Mouse (Mus musculus) 3T3-L1 (cell line): ENCODE results near the gene Ndufa3.

Source experiments
- DNase-seq: peaks from one replicate; pipeline ENCODE4 v3.0.0-alpha.2; 2015; ENCODE audit warnings: low read depth, low spot score

The Ndufa3 gene

GRCm38 (mm10) chr7:3610437-3610836, 6.7 kb upstream of the Ndufa3 start:
- DNase-seq: no peak

- no peak for DNase-seq
Observed at GRCm38 (mm10) chr7:3611006-3611405, 6.2 kb upstream of the Ndufa3 start.

GRCm38 (mm10) chr7:3614021-3614420, 3.2 kb upstream of the Ndufa3 start:
- no peak for DNase-seq

GRCm38 (mm10) chr7:3616057-3616388, 1.1 kb upstream of the Ndufa3 start, which contains the start of gene Oscar:
Oscar (minus strand) TSS chr7:3616157.
- no peak for DNase-seq

DNA sequence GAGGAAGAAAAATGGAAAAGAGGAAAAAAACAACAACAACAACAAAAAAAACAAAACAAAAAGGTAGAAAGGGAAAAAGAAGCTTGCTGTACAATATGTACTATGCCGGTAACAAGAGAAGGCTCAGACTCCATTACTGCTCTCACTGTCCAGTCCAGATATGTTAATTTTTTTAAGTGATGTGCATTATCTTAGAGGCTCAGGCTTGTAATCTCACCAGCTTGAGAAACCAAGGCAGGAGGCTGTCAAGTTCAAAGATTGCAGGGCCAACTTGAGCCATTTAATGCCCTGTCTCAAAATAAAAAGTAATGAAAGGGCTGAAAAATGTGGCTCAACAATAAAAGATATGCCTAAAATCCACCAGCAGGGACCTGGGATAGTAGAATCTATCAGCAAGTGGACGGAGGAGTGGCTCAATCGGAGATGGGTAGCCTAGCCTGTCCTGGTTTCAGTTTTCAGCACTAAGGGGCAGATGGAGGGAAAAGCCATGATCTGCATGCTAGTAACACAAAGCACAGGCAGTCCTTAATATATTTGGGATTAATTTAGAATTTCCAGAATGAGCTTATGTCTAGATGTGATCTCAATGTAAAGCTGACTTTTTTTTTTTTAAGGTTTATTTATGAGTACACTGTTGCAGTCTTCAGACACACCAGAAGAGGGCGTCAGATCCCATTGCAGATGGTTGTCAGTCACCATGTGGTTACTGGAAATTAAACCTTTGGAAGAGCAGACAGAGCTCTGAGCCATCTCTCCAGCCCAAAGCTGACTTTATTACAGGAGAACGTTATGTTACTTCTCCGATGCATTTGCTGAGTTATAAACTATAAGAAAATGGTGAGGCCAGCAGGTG, 558 bp upstream of the Ndufa3 start:
- DNase-seq: peak; percentile 2

- no peak for DNase-seq
Observed at GRCm38 (mm10) chr7:3629030-3629429, 11.9 kb downstream of the Ndufa3 start.

- peak; percentile 94 for DNase-seq
Observed at GRCm38 (mm10) chr7:3629543-3630477, 12.6 kb downstream of the Ndufa3 start, which contains the start of the genes Tfpt and Prpf31. Tfpt (minus strand) TSS chr7:3629929. Prpf31 (plus strand) TSS chr7:3629985.

DNA sequence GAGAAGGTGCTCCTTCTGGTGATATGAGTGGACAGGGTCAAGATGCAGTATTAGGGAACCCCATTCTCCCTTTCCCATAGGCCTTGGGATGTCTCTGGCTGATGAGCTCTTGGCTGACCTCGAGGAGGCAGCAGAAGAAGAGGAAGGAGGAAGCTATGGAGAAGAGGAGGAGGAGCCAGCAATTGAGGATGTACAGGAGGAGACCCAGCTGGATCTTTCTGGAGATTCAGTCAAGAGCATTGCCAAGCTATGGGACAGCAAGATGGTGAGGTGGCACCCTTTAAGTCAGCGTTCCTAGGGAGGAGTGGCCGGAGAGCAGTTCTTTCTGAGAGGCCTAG, 13.3 kb downstream of the Ndufa3 start:
- DNase-seq: no peak

DNA sequence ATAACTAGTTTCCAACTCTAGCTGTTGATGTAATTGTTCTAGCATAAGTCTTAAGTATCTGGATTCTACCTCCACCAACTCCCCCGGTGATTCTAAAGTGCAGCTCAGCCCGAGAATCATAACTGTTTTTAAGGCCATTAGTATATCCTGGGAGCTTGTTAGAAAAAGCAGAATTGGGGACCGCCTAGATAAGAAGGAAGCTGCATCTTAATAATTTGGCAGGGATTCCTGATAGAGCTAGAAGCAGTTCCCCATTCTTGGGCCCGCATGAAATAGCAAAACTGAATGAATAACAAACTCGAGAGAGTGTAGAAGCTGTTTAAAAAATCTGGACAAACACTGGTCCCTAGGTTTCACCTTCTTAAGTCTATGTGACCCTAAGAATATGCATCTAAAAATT, 26.2 kb downstream of the Ndufa3 start:
- no peak for DNase-seq

- DNase-seq: no peak
Observed at GRCm38 (mm10) chr7:3643843-3644242, 26.7 kb downstream of the Ndufa3 start.

- no peak for DNase-seq
Observed at GRCm38 (mm10) chr7:3644348-3644671, 27.1 kb downstream of the Ndufa3 start.

GRCm38 (mm10) chr7:3644672-3645487, 27.7 kb downstream of the Ndufa3 start, which contains the start of gene Cnot3:
Cnot3 (plus strand) TSS chr7:3645268.
- DNase-seq: peak; percentile 99

DNA sequence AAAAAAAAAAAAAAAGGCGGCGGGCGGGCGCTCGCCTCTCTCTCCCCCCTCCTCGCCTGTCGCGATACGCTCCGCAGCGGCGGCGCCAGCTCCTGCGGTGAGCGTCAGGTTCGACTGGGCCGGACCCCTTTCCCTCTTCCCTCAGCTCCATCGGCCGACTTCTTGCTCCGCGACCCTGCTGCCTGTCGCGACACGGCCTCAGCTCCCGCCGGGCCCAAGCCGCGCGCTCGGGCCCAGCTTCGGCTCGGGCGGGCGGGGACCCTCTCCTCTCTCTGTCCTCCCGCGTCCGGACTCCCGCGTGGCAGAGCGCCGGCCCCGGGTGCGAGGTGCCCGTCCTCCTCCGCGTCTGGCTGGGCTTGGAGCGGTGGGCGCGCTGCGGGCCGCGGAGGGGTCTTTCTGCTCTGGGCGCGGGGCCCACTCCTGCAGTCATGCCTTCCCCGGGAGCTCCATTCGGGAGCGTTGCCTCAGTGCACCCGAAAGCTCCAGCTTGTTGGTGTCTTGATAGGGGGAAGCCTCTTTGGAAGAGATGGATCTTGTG, 28.4 kb downstream of the Ndufa3 start:
- no peak for DNase-seq

DNA sequence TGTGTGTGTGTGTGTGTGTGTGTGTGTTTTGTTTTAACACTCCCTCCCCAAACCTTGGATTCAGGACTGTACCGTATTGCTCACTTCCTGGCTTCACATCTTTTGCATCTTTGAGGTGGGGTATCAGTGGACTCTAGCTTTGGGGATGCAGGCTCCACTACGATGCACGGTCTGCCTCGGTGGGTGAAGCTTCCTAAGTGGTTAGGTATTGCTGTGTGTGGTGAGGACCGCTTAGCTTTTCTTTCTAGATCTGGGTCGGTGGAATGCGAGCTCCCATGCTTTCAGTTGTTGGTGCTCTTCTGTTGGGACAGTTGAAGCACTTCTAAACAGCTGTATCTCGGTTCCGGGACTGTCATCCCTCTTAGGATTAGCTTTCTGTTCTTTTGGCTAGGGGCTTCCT, 29.0 kb downstream of the Ndufa3 start:
- peak; percentile 20 for DNase-seq

- DNase-seq: no peak
Observed at GRCm38 (mm10) chr7:3646641-3647040, 29.5 kb downstream of the Ndufa3 start.

DNA sequence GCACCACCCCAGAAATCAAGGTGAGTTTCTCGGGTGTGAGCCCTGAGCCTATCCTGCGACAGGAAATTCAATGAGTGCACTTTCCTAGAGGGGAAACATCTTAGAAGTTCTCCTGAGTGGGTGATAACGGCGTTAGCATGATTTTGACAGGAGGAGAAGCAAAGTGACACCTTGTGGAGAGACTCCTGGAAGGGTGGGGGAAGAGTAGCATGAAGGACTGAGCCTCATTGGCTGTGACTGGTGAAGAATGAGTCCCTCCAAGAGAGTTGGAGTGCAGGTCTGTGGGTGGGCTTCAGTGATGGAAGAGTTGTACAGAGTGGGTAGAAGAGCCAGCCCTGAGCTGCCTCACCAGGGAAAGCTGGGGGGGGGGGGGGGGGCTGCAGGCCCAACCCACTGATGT, 39.8 kb downstream of the Ndufa3 start:
- no peak for DNase-seq

DNA sequence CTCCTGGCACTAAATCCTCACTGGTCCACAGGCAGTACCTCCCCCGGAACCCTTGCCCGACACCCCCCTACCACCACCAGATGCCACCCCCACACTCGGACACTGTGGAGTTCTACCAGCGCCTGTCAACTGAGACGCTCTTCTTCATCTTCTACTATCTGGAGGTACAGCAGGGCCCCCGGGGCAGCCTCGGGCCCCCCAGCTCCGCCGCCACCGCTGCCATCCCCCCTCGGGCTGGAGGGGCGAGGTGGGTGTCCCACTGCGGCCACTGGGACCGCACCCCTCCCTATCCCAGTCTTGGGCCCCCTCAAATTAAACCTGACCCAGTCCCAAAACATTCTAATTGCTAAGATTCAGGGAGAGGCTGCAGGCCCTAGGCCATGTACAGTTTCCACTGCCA, 41.4 kb downstream of the Ndufa3 start:
- DNase-seq: no peak

DNA sequence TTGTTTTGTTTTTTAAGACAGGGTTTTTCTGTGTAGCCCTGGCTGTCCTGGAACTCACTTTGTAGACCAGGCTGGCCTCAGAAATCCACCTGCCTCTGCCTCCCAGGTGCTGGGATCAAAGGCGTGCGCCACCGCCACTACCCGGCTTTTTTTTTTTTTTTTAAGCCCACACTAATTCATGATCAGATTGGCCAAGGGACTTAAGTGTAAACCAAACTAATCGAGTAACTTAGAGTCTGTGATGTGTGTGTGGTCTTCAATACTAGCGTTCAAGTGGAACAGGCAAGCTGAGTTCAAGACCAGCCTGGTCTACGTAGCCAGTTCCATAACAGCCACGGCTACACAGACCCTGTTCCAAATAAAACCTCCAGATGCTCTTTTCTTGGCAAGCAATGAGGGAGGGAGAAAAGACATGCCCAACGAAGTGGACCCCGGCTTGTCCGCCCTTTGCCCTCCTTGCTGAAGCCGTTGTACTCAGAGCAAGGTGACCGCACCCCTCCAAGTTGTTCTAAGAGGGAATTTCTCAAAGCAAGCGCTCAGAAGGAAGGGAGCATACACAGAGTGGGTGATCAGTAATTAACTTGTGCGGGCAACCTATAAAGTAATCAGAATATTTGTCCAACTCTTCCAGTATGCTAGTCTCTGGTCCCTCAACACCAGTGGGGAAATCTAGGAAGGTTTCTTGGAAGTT, 47.5 kb downstream of the Ndufa3 start:
- DNase-seq: peak; percentile 38

GRCm38 (mm10) chr7:3665215-3666114, 48.3 kb downstream of the Ndufa3 start, which contains the start of gene Leng1:
Leng1 (minus strand) TSS chr7:3665840.
- DNase-seq: peak; percentile 99

DNA sequence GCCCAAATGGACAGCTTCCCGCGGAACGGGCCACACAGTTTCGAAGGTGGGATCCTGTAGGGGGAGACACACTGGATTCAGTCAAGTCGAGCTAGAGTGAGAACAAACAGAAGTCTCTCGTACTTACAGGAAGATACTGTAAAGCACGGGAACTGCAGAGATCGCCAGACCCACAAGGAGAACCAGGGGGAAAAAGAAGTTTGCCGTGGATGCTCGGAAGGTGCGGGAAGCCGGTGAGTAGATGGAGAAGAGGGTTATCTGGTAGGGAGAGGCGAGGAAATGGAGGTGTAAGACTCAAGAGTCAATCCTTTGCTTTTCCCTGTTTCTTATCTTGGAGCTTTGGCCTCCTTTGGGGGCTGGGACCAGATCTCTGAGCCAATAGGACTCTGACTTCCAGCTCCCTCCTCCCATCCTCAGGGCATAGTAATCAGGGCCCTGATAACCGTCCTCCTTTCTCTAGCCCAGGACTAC, 49.8 kb downstream of the Ndufa3 start:
- DNase-seq: peak; percentile 55
